Mouse (Mus musculus): ENCODE results near the gene Zfp740. TPM values are rescaled to one million over a fixed set of nuclear protein-coding genes. Genes with fewer than 3 reads are reported as not detected.

Gene Zfp740
- total RNA-seq, 1 experiment from 2014 or later: 44.0 TPM

DNA sequence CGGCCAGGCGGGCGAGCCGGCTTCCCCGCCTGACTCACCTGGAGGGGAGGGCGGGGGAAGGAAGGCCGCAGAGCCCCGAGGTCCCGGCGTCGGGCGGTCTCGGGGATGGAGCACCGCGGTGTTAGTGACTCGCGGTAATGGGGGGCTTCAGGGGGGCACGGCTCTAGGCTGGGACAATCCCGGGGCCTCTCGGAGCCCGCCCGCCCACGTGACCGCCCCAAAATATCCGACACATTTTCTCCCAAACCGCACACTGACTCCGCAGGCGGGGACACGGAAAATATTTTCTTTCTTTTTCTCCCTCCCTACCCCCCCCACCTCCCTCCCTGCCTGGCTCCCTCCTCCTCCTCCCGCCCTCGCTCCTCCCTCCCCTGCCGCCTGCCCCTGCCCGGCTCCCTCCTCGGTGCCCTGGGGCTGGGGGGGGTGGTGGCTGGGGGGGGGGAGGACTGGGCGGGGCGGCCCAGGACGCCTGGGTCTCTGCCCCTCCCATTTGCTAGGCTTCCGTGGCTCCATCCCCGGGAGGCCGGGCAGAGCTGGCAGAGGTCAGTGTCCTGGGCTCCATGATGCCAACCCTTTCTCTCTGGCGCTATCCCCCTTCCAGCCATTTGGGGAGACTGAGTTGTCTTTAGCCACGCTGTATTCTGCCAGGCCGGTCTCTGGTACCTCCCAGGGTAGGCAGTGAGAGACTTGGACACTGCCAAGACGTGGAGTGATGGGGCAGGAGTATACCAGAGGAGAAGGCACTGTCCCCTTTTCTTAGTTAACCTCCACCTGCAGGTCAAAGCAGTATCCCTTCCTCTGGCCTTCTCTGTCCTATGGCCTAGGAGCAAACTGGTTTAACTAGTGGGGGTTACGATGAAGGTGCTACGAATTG, 54.4 kb downstream of the Zfp740 start, which contains the start of gene Rarg:
Gene Rarg (minus strand): TSS at position 316 of the 874 bp plus-strand sequence.
- peak; percentile 32 to 40 for ATAC-seq (replicated peaks in 1 of 2; ENCODE audit: insufficient read depth in 1 of 2, low FRiP score in 2 of 2, low TSS enrichment in 1 of 2, low read depth in 1 of 2, poor library complexity in 2 of 2, severe bottlenecking in 2 of 2)

DNA sequence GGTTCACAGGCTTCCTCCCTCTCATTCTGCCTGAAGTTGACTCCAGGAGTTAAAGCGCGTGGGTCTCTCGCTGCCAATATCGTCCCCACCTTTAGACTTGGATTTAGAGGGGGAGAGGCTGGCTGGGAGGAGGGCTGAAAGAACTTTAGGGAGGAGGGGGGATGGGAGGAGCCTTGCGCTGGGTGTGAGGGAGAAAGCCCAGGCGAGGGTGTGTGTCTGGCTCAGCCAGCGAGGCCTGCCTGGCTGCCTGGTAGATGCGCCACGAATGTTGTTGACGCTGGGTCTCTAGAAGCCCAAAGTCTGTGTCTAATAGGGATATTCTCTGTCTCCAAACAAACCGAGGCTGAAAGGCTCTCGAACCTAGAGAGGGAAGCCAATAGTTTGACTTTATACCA, 55.0 kb downstream of the Zfp740 start:
- no peak for ATAC-seq (replicated peaks in 1 of 2; ENCODE audit: insufficient read depth in 1 of 2, low FRiP score in 2 of 2, low TSS enrichment in 1 of 2, low read depth in 1 of 2, poor library complexity in 2 of 2, severe bottlenecking in 2 of 2)

DNA sequence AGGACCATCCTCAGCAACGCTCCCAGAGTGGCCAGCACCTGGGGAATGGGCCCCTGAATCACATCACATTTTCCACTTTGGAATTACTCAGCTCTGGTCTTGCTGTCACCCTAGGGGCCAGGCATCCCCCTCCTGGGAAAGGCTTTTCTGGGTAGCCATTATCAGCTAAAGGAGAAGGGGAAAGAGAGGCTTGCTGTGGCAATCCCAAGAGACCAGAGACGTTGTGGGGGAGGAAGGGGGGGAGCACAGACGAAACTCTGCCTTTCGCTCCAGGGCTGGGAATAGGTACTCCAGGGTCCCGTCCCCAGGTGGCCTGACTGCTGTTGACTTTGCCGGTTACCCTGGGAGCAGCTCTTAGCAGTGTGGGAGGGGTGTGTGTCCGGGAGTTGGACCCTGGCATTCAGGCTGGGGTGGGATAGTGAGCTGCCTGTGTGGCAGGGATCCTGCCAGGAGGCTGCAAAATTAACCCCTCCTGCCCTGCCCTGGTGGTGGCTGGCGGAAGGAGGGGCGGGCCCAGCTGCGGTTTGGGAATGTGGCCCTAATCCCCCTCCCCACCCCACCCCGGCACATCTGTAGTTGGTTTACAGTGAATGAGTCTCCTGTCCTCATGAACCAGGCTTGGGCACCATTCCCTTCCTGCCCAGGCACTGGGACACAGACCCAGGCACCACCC, 55.7 kb downstream of the Zfp740 start:
- ATAC-seq (replicated peaks in 1 of 2; ENCODE audit: insufficient read depth in 1 of 2, low FRiP score in 2 of 2, low TSS enrichment in 1 of 2, low read depth in 1 of 2, poor library complexity in 2 of 2, severe bottlenecking in 2 of 2): no peak

DNA sequence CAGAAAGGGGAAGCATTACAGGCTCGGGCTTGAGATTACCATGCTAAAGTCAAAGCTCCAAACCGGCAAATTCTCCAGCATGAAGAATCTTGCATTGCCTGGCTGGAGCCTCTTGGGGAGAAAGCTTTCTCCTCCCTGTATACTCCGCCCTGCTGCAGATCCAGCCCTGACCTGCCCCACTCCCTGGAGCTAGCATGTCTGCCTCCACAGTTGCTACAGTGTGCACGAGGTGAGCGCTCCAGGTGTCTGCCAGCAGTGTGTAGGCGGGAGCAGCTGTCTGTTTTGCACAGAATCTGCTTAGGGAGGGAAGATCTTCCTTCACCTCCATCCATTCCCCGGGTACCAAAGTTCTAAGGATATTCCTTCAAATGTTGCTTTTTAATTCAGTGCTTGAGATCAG, 59.5 kb downstream of the Zfp740 start:
- ATAC-seq (replicated peaks in 1 of 2; ENCODE audit: insufficient read depth in 1 of 2, low FRiP score in 2 of 2, low TSS enrichment in 1 of 2, low read depth in 1 of 2, poor library complexity in 2 of 2, severe bottlenecking in 2 of 2): no peak

DNA sequence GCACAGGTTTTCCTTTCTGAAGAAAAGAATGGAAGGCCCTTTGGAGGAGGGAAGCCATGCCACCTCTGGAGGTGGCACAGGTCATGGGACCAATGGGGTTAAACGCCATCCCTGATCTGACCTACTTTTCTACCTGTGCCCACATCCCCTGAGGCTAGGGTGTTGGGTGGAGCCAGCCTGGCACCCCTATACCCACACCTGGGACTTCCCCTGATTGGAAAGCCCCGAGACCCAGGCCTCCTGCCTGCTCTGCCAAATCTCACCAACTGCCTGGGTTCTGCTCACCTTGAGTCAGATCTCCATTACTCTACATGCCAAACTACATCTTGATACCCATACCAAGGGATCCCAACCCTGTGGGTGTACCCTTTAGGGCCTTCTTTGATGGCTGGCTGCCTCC, 60.0 kb downstream of the Zfp740 start:
- no peak for ATAC-seq (replicated peaks in 1 of 2; ENCODE audit: insufficient read depth in 1 of 2, low FRiP score in 2 of 2, low TSS enrichment in 1 of 2, low read depth in 1 of 2, poor library complexity in 2 of 2, severe bottlenecking in 2 of 2)

Other genes with a start within 250 kb of the Zfp740 start
- gene Krt78, start 249.0 kb upstream of the Zfp740 start, total RNA-seq (2017): not detected in 2 replicates
- gene Krt8, start 198.8 kb upstream of the Zfp740 start, total RNA-seq (2017): 0.65 and 1.3 TPM in 2 replicates
- gene Krt18, start 175.1 kb upstream of the Zfp740 start, total RNA-seq (2017): 58.8 and 66.5 TPM in 2 replicates
- 451 and 486 TPM in 2 replicates for gene Eif4b, start 129.5 kb upstream of the Zfp740 start, total RNA-seq (2017)
- 3.6 and 4.0 TPM in 2 replicates for gene Tns2, start 102.8 kb upstream of the Zfp740 start, total RNA-seq (2017)
- gene Spryd3, start 67.0 kb upstream of the Zfp740 start, total RNA-seq (2017): 12.6 and 15.8 TPM in 2 replicates
- gene Igfbp6, start 58.9 kb upstream of the Zfp740 start, total RNA-seq (2017): 0.15 TPM in 1 of 2 replicates, not detected in the other
- gene Soat2, start 52.7 kb upstream of the Zfp740 start, total RNA-seq (2017): 1.3 and 2.4 TPM in 2 replicates
- gene Csad, start 1.5 kb downstream of the Zfp740 start, total RNA-seq (2017): 37.4 and 76.7 TPM in 2 replicates
- 83.0 and 92.1 TPM in 2 replicates for gene Itgb7, start 28.7 kb downstream of the Zfp740 start, total RNA-seq (2017)
- 3.6 and 5.6 TPM in 2 replicates for gene Rarg, start 54.3 kb downstream of the Zfp740 start, total RNA-seq (2017)
- gene Gm9918, start 67.3 kb downstream of the Zfp740 start, total RNA-seq (2017): not detected in 2 replicates
- 11.5 and 19.4 TPM in 2 replicates for gene Mfsd5, start 76.2 kb downstream of the Zfp740 start, total RNA-seq (2017)
- 8.5 and 26.9 TPM in 2 replicates for gene Espl1, start 93.0 kb downstream of the Zfp740 start, total RNA-seq (2017)
- gene Pfdn5, start 122.9 kb downstream of the Zfp740 start, total RNA-seq (2017): 273 and 464 TPM in 2 replicates
- 35.7 and 75.9 TPM in 2 replicates for gene Myg1, start 128.5 kb downstream of the Zfp740 start, total RNA-seq (2017)
- gene Aaas, start 147.5 kb downstream of the Zfp740 start, total RNA-seq (2017): 48.4 and 91.9 TPM in 2 replicates
- gene Sp7, start 163.9 kb downstream of the Zfp740 start, total RNA-seq (2017): not detected in 2 replicates
- gene Sp1, start 202.9 kb downstream of the Zfp740 start, total RNA-seq (2017): 73.0 and 88.0 TPM in 2 replicates
- not detected in 2 replicates for gene Amhr2, start 242.1 kb downstream of the Zfp740 start, total RNA-seq (2017)

Data from hematopoietic stem cell, adult 5-6 weeks (primary cell).